ENCODE assay signal across 14 mouse cellular contexts in the genomic region with DNA sequence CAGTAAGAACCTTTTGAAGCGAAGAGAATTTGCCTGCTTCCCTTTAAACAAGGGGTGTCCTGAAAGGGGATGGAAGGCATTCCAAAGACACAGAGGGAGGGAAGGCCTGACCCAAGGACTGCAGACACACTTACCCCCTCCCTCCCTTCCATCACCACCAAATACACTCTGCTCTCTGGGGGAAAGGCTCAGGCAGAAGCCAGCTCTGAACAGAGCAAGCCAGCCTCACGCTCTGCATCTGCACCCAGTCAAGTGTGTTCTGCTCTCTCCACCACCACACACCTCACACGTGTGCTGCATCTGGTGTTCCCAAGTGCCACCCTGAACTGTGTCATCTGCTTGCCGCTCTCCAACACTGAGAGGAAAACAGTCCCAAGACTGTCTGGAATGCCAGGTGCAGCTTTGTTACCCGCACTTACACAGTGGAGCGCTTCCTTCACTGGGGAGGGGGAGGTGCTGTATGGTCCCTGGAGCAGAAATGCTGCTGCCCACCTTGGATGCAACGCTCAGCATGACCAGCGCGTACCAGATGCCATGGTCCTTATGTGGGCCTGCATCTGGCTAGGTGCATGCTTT. TPM values are rescaled to one million over a fixed set of nuclear protein-coding genes. Genes with fewer than 3 reads are reported as not detected.
DNase-seq lines count a peak whose midpoint lies in the region; ATAC-seq and TF ChIP-seq lines count a peak whose summit lies in the region.
"Had no signal": no experiment of that assay in that cellular context is flagged by ENCODE, and none has a peak within 500 bp of the region (broad histone marks: within the 10 kb centered on the region; RNA-seq: fewer than 3 reads in every experiment).

No protein-coding gene starts in this region.

- no peak overlapping the region for H3K4me3 ChIP-seq in forebrain, embryonic 13.5 days
- H3K4me3 ChIP-seq in forebrain, postnatal 0 days (ENCODE audit: low read depth, low read length), result no peak overlapping the region
- H3K4me3 ChIP-seq in midbrain, embryonic 12.5 days, result no peak overlapping the region
- no peak overlapping the region for H3K4me3 ChIP-seq in midbrain, embryonic 11.5 days (ENCODE audit: low read depth, low read length)

- H3K9me3 ChIP-seq in forebrain, embryonic 13.5 days (replicated peaks), result no peaks in the 10 kb centered on the region
- H3K9me3 ChIP-seq in forebrain, postnatal 0 days (ENCODE audit: low read length), result no peaks in the 10 kb centered on the region
- H3K9me3 ChIP-seq in midbrain, embryonic 12.5 days, result no peaks in the 10 kb centered on the region
- H3K9me3 ChIP-seq in midbrain, embryonic 11.5 days (ENCODE audit: control insufficient read depth, low read length), result no peaks in the 10 kb centered on the region

- H3K27me3 ChIP-seq in forebrain, embryonic 13.5 days, result no peaks in the 10 kb centered on the region
- H3K27me3 ChIP-seq in forebrain, postnatal 0 days (ENCODE audit: insufficient read depth, low read length), result no peaks in the 10 kb centered on the region
- no peaks in the 10 kb centered on the region for H3K27me3 ChIP-seq in midbrain, embryonic 12.5 days
- no peaks in the 10 kb centered on the region for H3K27me3 ChIP-seq in midbrain, embryonic 11.5 days (ENCODE audit: control insufficient read depth, insufficient read depth, low read length)
- H3K27me3 ChIP-seq: Patski had no signal

- peak overlapping the region; percentile 32 for H3K27ac ChIP-seq in forebrain, embryonic 13.5 days
- H3K27ac ChIP-seq in forebrain, postnatal 0 days (ENCODE audit: low read depth, low read length), result no peak overlapping the region
- peak overlapping the region; percentile 75; the same call in 1 of the 2 replicates for H3K27ac ChIP-seq in midbrain, embryonic 12.5 days (replicated peaks)
- no peak overlapping the region; the same call in none of the 2 replicates for H3K27ac ChIP-seq in midbrain, embryonic 11.5 days (ENCODE audit: low read depth, low read length)

- no peak for ATAC-seq in forebrain, embryonic 13.5 days
- ATAC-seq in forebrain, postnatal 0 days, result no peak
- no peak for ATAC-seq in midbrain, embryonic 12.5 days (ENCODE audit: low FRiP score, low read depth)
- ATAC-seq in midbrain, embryonic 11.5 days (ENCODE audit: low FRiP score), result no peak
- ATAC-seq: Patski had no signal

- peaks cover 3% of the 10 kb centered on the region for H3K36me3 ChIP-seq in forebrain, embryonic 13.5 days (ENCODE audit: poor library complexity, severe bottlenecking)
- 0 out of 2 replicates have a peak, but pooled peaks cover under 1% of the 10 kb centered on the region for H3K36me3 ChIP-seq in forebrain, postnatal 0 days (ENCODE audit: insufficient read depth)
- H3K36me3 ChIP-seq in midbrain, embryonic 12.5 days, result peaks cover 10% of the 10 kb centered on the region
- 0 out of 2 replicates have a peak, but pooled peaks cover 2% of the 10 kb centered on the region for H3K36me3 ChIP-seq in midbrain, embryonic 11.5 days (ENCODE audit: control insufficient read depth, insufficient read depth, low read length)

- no peak for TF ChIP-seq CTCF in forebrain, postnatal 0 days (IDR thresholded peaks at IDR 0.05; ENCODE audit: low read depth)

- H3K4me1 ChIP-seq in forebrain, embryonic 13.5 days, result peaks cover 94% of the 10 kb centered on the region
- H3K4me1 ChIP-seq in forebrain, postnatal 0 days (ENCODE audit: insufficient read depth), result peaks cover 24% of the 10 kb centered on the region
- H3K4me1 ChIP-seq in midbrain, embryonic 12.5 days, result peaks cover 84% of the 10 kb centered on the region
- H3K4me1 ChIP-seq in midbrain, embryonic 11.5 days (ENCODE audit: control insufficient read depth, insufficient read depth, low read length), result peaks cover 40% of the 10 kb centered on the region

- H3K9ac ChIP-seq in forebrain, embryonic 13.5 days, result no peak overlapping the region; the same call in 1 of the 2 replicates
- no peak overlapping the region for H3K9ac ChIP-seq in forebrain, postnatal 0 days
- no peak overlapping the region for H3K9ac ChIP-seq in midbrain, embryonic 12.5 days (replicated peaks)
- H3K9ac ChIP-seq in midbrain, embryonic 11.5 days (ENCODE audit: low read length), result no peak overlapping the region; the same call in 1 of the 2 replicates

- WGBS in forebrain, embryonic 13.5 days, result 80% methylated on average over 9 of the region's 9 CpGs
- whole genome bisulfite sequencing in forebrain, postnatal 0 days, result 75% methylated on average over 9 of the region's 9 CpGs
- 82% methylated on average over 9 of the region's 9 CpGs for WGBS in midbrain, embryonic 12.5 days
- WGBS in midbrain, embryonic 11.5 days, result 81% methylated on average over 9 of the region's 9 CpGs

- H3K4me2 ChIP-seq in forebrain, embryonic 13.5 days, result no peak overlapping the region
- H3K4me2 ChIP-seq in forebrain, postnatal 0 days (ENCODE audit: low read depth), result no peak overlapping the region
- no peak overlapping the region for H3K4me2 ChIP-seq in midbrain, embryonic 12.5 days (replicated peaks)
- no peak overlapping the region for H3K4me2 ChIP-seq in midbrain, embryonic 11.5 days

- DNase-seq in forebrain, postnatal 0 days, result no peak
- DNase-seq in midbrain, embryonic 11.5 days (ENCODE audit: low spot score, missing footprints), result no peak
- peak; percentile 61 for DNase-seq in forelimb bud, embryonic 11.5 days (ENCODE audit: low read depth, low spot score)
- peak; percentile 66 for DNase-seq in thymus, postnatal 14 days
- no peak for DNase-seq in adrenal gland, adult (ENCODE audit: inconsistent age in 2 of 2, low spot score in 1 of 2)
- no peak for DNase-seq in urinary bladder, postnatal 36 days (ENCODE audit: low spot score in 2 of 2)
- DNase-seq: adrenal gland, postnatal 25 days; heart, postnatal 36 days; kidney, adult 2 months; layer of hippocampus, adult 9-11 months; retina, postnatal 1 day had no signal

RNA-seq across cellular contexts. Expression of a gene that starts 53.9 kb away (rescaled TPM):
- polyA plus RNA-seq in forebrain, embryonic 13.5 days (2015; fragmentation: Nextera tagmentation; extraction: Ambion mirVana), result 4.5 and 5.2 TPM in 2 replicates
- total RNA-seq in forebrain, postnatal 0 days (2014; rRNA removed), result 8.5 and 13.0 TPM in 2 replicates
- polyA plus RNA-seq in forebrain, postnatal 0 days (2015; fragmentation: Nextera tagmentation; extraction: Ambion mirVana), result 12.2 and 19.9 TPM in 2 replicates
- 1.5 and 1.8 TPM in 2 replicates for polyA plus RNA-seq in midbrain, embryonic 12.5 days (2016; fragmentation: Nextera tagmentation; extraction: Ambion mirVana)
- polyA plus RNA-seq in midbrain, embryonic 11.5 days (2014; fragmentation: Nextera tagmentation; extraction: Ambion mirVana), result 0.69 and 1.2 TPM in 2 replicates

Comparison
In these comparisons a context has a peak if more than half of its experiments do, and no peak if none do; other contexts are left out.
1. H3K27ac ChIP-seq: peak in forebrain, embryonic 13.5 days (single experiment) and midbrain, embryonic 12.5 days (single experiment); none in forebrain, postnatal 0 days (single experiment) and midbrain, embryonic 11.5 days (single experiment).
2. DNase-seq: peak in forelimb bud, embryonic 11.5 days (single experiment) and thymus, postnatal 14 days (single experiment); none in forebrain, postnatal 0 days (single experiment), midbrain, embryonic 11.5 days (single experiment), adrenal gland, adult (0 of 2) and urinary bladder, postnatal 36 days (0 of 2).